Mouse (Mus musculus) embryo, embryonic 11.5 days (tissue): Measurements from ENCODE around the gene Kcnk18.

Experiments used
- DNase-seq: peaks from one replicate; pipeline ENCODE4 v3.0.0-alpha.2; 2012; ENCODE audit warnings: low read depth, low spot score

The Kcnk18 gene

DNA sequence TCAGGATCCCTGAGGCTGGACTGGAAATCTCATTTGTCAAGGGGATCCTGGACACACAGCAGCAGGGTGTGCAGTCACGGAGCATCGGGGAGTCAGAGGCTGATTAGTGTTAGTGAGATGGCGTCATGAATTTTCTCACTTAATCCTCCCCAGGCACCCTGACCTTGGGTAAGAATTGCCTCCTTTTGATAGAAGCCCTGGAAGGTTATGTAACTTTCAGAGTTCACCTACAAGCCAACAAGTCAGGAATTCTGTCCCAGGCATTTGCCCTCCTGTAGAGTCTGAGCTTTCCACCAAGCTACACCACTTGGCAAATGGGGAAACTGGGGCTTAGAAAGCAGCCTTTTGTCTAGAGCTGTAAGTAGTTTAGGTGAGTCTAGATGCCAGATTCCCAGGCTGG, 2.1 kb downstream of the Kcnk18 start:
- DNase-seq, result no peak

DNA sequence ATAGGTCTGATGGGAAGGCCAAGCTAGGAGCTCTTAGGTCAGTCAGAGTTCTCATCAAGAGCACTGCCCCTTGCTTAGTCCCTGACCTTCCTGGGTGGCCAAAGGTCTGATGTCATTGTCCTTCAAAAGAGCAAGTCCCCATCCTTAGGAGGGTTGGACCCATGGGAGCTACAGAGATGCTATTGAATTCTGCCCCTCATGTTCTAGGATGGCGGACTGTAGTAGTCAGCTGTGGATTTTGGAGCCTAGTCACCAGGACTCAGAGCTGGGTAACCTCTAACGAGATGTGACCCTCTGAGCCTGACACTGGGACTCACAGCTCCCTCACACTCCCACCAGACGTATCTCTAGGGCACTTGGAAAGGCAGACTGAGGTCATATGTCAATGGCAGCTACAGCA, 9.4 kb downstream of the Kcnk18 start:
- DNase-seq, result no peak

DNA sequence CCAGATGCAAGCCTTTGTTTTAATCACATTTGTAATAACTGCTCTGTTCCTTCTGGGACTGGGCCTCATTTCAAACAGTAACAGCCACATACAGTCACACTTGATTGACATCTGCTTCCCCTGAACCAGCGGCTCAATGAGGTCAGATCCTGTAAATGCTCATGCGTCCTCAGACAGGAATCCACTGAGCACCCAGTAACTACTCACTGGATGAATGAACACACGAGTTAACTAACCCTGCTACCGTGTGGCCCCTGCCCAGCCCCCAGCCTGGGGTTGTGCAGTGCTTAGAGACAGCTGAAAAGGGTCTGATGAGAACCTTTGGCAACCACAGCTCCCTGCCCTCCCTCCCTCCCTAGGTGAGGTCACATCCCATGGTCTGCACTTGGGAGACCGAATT, 13.8 kb downstream of the Kcnk18 start:
- DNase-seq, result no peak

DNA sequence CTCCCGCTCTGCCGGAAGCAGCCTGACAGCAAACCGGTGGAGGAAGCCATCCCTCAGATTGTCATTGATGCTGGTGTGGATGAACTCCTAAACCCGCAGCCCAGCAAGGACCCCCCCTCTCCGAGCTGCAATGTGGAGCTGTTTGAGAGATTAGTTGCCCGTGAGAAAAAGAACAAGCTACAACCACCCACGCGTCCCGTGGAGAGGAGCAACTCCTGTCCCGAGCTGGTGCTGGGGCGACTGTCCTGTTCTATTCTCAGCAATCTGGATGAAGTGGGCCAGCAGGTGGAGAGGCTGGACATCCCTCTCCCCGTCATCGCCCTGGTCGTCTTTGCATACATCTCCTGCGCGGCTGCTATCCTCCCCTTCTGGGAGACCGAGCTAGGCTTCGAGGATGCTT, 16.0 kb downstream of the Kcnk18 start:
- DNase-seq, result no peak

DNA sequence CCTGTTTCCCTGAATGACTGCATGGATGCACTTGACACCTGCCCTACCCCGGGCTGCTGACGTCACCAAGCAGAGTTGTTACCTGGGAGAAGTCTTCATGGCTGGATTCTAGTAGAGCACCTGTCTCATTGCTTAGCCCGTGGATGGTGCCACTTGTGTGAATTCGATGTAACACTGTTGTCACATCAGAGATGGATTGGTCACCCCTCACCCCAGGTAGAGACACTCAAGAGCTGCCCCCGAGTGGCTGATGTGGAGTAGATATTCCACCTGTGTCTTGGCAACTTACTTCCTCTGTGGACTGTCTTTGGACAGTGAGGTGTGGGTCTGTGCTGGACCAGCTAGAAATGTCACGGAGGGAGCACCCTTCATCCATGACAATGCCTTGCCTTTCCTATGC, 17.0 kb downstream of the Kcnk18 start:
- DNase-seq, result no peak

DNA sequence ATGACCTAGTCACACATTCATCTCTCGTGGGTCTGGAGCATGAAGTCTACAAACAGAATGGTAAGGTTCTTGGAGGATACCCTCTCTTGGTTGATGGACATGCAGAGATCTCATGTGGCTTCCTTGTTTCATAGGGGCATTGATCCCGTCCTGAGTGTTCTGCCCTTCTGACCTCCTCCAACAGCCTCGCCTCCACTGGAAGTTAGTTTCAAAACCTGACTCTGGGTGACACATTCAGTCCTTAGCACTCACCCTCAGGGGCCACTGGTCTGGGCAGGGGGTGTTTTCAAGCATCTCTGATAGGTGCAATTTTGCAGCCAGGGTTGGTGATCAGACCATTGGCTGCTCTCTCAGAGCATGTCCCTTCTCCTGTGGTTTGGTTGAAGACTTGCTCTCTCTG, 19.6 kb downstream of the Kcnk18 start:
- no peak for DNase-seq

DNA sequence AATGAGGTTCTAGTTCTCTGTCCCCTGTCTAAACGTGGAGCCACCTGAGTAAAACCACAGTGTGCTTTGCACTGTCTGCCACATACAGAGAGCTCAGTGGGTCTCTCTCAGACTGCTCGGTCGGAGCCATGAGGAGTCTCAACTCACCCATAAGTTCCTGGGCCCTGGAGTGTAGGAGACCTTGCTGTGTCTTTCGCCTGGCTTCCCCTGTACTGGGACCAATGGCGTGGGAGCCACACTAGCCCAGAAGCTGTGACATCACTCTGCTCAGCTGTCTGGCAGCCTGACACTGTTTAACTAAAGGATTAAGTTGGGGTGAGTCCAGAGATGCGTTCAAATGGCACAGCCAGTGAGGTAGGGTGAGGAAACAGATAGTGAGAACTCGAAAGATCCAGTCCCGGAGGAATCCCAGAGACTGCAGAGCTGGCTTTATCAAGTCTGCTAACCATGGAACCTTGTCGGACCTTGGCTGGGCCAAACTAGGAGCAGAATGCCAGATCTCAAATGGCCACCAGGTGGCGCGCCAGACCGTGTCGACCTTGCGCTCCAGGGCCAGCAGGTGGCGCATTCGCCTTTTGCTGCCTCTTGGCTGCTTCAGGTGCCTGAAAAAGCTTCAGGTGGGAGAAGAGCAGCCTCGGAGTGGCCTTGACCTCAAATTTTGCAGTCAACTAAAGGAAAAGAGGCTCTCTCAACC, 20.3 kb downstream of the Kcnk18 start:
- DNase-seq, result peak; percentile 68

DNA sequence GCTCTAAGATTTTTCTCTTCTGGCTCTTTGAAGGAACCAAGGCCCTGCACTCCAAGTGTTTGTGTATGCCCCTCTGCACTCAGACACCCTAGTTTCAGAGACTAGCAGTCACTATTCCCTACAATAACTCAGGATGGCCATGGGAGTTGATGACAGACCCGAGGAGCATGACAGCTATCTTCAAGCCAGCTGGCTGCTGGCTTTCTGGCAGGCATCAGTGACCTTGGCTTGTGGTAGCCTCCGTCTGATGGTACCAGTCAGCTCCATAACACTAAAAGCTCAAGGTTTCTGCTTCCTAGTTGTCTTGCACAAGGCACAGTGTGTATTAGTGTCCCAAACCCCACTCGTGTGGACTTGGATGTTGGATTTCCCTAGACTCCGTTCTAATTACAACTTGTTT, 23.0 kb downstream of the Kcnk18 start:
- no peak for DNase-seq

DNA sequence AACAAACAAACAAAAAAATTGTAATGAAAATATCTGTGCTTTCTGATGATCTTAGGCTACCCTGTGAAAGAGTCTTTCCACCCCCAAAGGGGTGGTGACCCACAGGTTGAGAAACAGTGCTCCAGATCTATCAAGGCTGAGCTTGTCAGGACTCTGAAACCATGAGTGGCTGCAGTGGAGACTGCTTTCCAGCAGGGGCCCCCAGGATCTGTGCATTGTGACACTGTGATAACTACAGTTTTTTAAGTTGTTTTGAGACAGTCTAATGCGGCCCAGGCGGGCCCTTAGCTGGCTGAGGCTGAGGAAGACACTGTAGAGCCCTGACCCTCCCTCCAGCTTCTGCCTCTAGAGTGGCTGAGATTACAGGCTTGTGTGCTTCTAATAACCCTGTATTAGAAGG, 24.0 kb downstream of the Kcnk18 start:
- no peak for DNase-seq

DNA sequence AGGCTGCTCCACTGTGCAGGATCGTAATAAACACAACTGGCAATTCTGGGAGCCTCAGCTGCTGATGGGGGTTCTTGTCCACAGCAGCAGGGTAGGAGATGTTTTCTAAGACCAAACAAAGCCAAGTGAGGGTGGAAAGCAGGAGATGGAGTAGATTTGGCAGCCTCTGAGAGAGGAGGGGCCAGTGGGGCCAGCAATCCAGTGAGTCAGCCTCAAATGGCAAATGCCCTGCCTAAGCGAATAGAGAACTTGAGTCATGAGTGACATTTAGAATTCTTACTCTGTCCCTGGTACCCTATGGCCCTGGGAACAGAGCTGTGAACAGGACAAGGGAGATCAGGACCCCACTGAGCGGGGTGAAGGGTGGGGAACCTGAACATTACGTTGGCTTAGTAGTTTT, 29.1 kb downstream of the Kcnk18 start:
- DNase-seq, result no peak

DNA sequence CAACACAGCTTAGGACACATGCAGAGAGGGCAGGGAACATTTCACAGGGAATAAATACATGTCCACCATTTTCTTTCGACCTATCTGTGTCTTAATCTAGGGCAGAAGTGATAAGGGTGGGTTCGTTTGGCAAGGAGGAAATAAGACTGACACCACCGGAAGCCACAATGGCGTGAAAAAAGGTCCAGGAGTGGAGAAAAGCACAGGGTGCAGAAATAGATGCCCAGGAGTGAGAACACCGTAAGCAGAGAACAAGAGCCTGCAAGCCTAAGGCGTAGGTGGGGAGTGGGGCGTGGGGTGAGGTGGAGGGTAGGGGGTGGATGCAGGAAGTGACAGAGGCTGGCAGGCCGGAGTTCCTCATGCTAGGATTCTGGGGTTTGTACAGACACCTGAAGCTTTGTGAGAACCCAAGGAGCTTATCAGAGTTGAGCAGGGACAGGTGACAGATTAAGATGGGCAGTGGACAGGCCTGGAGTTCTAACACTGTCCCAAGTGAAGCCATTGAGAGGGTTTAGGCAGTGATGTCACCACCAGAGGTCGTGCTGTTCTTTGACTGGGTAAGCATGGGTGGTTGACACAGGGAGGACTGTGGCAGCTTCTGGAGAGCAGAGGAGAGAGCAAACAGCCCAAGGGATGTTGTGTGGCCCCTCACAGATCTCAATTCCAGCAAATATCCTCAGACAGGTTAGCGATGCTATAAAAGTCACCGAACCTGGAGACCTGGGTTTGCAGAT, 29.7 kb downstream of the Kcnk18 start:
- no peak for DNase-seq

DNA sequence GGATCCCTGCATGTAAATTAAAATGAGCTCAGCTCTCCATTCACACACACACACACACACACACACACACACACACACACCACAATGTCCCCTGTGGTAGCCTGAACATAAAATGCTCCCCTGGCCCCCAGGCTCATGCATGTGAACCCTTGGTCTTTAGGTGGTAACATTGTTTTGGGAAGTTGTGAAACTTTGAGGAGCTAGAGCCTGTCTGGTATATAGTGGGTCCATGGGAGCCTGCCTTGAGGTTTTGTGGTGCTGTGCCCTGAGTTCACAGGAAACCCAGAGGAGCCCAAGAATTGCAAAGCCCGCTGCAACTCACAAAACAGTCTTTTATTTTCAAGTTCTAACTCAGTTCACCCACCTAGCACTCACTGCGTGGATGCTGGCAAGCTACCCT, 33.6 kb downstream of the Kcnk18 start:
- no peak for DNase-seq

DNA sequence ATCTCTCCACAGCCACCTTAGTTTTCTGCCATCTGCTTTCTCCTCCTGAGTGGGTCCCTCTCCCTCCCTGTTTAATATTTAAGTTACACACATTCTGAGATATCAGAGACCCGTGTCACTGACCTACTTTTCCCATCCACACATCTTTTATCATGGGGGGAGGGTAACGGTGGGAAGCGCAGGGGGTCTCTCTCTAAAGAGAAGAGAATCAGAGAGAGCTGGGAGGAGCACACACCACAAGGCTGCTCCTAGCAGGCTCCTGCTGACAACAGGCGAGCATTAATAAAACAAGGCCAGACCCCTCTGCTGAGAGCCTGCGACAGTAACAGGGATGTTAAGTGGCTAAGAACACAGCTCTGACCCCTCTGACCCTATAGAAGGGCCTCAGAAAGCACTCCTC, 40.6 kb downstream of the Kcnk18 start:
- DNase-seq, result no peak

DNA sequence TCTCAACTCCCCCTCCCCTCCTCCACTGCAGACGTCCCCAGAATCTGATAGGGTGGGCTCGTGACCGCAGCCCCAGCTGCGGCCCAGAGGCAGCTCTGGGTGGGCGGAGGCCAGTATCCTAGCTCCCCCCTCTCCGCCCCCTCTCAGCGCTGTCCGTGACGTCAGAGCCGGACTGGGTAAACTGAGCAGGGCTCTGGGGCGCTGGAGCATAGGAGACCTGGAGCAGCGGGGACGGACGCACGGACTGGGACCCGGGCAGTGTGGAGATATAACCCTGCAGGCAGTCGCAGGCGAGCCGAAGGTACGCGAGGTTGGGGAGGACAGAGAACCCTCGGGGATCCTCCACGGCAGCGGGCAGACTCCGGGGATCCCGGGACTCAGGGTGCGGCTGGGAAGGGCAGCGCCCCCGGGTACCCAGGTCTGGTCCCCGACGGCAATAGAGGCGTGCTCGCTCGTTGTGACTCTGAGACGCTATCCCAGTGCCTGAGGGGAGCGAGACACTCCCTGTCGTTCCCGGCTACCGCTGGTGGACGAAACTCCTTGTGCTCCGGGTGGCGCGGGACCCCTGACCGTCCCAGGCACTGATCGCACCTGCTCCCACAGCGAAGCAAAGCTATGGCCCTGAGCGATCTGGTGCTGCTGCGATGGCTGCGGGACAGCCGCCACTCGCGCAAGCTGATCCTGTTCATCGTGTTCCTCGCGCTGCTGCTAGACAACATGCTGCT, 41.9 kb downstream of the Kcnk18 start, which contains the start of gene Slc18a2:
TSS of gene Slc18a2 (plus strand) at position 179 of the 725 bp plus-strand sequence.
- peak; percentile 37 for DNase-seq

DNA sequence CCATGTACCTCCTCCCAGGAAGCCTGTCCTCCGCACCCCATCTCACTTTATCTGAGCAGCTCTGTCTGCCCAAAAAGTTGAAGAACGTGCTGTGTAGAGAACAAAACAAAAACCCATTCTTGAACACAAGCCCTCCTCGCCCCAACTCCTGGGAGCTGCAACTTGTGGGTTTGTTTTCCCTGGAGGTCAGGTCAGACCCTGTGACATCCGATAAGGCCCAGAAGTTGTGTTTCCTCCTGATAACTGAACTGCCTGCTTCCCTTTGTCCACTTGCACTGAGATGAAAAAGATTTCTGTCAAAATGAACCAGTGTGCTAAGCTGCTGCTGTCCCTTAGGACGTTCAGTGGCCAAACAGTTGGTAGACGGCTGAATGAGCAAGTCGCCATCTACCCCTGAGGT, 42.6 kb downstream of the Kcnk18 start:
- DNase-seq, result no peak

DNA sequence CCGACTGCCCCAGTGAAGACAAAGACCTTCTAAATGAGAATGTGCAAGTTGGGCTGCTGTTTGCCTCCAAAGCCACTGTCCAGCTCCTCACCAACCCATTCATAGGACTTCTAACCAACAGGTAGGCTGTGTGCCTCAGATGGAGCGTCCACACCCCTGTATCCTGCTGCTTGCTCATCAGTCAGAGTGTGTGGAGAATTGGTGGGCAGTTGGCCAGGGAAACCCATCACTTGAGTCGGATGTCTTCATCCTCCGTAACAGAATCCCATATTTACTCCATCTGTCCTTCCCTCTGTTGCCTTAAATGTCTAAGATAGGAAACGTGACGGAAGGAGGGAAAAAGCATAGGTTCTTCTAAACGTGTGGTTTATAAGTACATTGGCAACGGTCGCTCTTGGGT, 44.2 kb downstream of the Kcnk18 start:
- no peak for DNase-seq

DNA sequence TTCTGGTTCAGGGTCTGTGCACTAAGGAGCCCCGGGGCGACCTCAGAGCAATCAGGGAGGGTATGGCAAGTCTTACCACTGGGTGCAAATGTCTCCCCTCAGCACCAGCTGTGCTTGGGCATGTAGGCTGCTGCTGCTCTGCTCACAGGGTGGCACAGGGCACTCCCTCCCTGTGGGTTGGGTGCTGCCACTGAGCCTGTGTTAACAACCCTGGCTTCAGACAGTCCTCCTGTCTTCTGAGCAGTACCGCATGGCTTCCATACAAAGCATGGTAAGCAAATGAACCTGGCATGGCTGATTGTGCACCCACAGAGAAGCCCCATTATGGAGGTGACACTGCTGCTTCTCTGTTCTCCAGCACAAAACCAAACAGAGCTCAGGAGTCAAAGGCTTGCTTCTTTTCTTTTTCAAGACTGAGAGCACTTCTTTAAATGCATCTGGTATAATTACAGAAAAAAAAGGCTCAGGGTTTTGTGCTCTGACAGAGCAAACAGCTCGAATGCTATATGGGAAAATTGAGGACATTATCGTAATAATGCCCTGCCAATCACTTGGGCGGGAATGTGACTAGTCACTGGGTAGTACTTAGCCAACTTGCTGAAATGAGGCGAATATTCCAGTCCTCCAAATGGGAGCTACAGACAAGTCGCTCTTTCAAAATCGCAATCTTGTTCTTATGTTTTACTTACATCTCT, 46.0 kb downstream of the Kcnk18 start:
- DNase-seq, result no peak

DNA sequence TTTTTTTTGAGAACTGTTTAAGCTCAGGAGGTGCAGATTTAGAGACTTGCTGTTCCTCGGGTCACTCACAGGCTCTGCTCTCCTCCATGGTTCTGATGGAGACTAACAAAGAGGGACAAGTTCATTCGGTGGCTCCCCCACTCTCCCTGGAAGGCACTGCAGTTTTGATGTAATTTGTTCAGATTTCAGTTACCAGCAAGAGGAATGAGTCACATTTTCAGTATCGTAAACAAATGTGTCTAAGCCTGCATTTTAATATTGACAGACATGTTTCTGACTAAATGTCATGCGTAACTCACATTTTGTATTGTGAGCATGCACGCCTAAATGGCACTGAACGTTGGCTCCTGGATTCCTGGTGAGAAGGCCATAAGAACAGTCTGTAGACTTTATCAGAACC, 46.9 kb downstream of the Kcnk18 start:
- DNase-seq, result no peak

DNA sequence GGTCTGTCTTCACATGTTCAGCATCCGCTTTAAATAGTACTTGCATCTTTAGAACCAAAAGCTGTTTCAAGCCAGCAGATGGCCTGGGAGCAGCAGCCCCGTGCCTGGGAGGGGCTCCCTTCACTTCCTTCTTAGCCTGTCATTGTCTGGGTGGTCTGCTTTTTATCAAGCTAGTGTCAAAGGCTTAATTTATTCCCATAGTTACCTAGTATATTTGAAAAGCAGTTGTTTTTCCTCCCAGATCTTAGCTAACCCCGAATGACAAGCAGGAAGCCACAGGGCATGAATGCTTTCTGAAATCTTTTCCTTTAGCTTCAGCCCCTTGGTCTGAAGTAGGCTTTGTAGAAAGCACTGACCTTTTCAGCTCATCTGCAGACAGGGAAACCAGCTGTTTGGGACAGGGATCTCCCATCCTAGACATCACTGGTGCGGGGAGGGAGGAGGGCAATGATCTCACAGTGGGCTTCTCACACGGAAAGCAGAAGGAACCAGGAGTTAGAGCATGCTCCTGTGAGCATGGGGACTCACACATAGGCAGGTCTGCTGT, 48.5 kb downstream of the Kcnk18 start:
- DNase-seq, result no peak

DNA sequence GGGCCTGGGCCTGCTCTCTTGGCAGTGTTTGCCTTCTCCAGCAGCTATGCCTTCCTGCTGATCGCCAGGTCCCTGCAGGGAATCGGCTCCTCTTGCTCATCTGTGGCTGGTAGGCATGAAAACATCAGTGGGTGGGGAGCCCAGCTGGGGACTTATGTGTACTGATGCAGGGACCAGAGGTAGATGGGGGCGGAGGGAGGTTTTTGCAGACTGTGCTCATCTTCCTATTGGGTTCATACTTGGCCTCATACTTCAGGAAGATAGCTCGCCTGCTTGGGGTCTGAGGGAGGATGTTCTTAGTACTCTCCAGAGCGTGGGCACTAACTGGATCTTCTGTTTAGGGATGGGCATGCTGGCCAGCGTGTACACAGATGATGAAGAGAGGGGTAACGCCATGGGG, 54.2 kb downstream of the Kcnk18 start:
- no peak for DNase-seq

DNA sequence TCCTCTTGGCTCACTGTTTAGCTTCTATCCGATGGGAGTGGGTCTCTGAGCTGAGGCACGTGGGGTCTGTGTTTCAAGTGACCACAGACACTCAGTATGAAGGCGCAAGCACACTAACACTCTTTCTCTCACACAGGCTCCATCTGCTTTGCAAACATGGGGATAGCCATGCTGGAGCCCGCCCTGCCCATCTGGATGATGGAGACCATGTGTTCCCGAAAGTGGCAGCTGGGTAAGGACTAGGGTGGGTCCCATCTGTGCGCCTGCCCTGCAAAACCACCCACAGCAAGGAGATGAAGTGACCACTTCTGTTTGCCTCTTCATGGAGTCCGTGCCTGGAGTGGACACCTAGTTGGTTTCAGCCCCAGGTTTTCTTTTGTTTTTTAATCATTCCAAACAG, 57.3 kb downstream of the Kcnk18 start:
- no peak for DNase-seq

DNA sequence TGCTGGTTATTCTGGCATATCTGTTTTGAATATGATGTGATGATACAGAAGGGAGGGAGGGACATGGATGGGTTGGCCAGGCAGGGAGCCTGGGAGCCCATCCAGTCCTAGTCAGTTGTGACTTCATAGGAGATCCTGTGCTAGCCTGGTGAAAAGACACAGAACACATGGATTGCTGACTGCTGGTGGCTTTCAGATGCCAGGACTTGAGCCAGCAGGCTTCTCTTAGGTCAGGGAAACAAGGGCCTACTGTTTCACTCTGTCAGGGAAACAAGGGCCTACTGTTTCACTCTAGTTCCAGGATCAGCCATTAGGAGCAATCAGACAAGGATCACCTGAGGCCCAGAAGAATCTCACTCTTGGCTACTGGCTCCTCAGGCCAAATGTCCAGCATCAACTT, 61.8 kb downstream of the Kcnk18 start:
- DNase-seq, result no peak
